Mouse (Mus musculus): ENCODE measurements around the gene Scd2. TPM values are rescaled to one million over a fixed set of nuclear protein-coding genes. Genes with fewer than 3 reads are reported as not detected.

Gene Scd2
- 70.4 TPM for polyA plus RNA-seq (2014; fragmentation: Illumina TruSeq; extraction: RNeasy Lipid Tissue Mini Kit (QIAGEN cat#74804); ENCODE audit: low read depth, low replicate concordance)

GRCm38 (mm10) chr19:44292941-44293768, at the start of gene Scd2:
Gene Scd2 (plus strand): TSS chr19:44293674.

DNA sequence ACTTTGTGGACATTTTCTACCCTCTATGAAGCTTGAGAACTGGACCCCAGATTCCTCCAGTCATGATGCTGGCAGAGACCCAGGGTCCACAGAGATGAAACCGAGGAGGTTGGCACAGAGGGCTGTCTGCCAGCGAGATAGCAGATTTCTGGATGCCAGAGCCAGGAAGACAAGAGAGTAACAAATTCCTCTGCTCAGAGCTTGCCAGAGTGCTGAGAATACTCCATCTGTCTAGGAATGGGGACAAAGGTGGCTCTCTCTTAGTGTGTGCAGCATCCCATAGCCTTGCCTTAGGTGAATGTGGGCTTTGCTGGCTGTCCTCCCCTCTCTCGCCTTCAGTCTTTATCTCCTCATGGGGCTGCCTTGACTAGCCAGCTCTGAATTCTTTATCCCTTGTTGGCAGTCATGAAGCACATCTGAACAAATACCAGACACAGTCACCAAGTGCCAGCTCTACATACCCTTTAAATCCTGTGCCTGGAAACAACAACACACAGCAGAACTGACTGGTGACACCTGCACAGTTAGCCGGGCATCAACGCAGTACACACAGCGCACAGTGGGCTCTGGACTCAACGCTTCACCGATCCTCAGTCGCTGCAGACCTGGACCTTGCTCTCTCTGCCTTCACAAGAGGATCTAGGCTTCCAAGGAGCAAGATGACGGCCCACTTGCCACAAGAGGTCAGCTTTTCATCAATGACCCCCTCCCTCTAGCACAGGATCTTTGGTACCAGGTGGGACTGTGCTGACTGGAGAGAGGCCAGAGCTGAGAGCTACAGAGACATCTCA, 39.6 kb downstream of the Scd2 start, which contains the start of gene Scd4:
TSS of gene Scd4 (plus strand) at position 260 of the 791 bp plus-strand sequence.

Other genes with a start within 250 kb of the Scd2 start
- gene Erlin1, start 223.9 kb upstream of the Scd2 start, polyA plus RNA-seq (2014; fragmentation: Illumina TruSeq; extraction: RNeasy Lipid Tissue Mini Kit (QIAGEN cat#74804); ENCODE audit: low read depth, low replicate concordance) = 151 TPM
- 380 TPM for gene Chuk, start 186.2 kb upstream of the Scd2 start, polyA plus RNA-seq (2014; fragmentation: Illumina TruSeq; extraction: RNeasy Lipid Tissue Mini Kit (QIAGEN cat#74804); ENCODE audit: low read depth, low replicate concordance)
- 9.9 TPM for gene Cwf19l1, start 157.8 kb upstream of the Scd2 start, polyA plus RNA-seq (2014; fragmentation: Illumina TruSeq; extraction: RNeasy Lipid Tissue Mini Kit (QIAGEN cat#74804); ENCODE audit: low read depth, low replicate concordance)
- gene Bloc1s2, start 147.2 kb upstream of the Scd2 start, polyA plus RNA-seq (2014; fragmentation: Illumina TruSeq; extraction: RNeasy Lipid Tissue Mini Kit (QIAGEN cat#74804); ENCODE audit: low read depth, low replicate concordance) = 32.5 TPM
- not detected for gene Pkd2l1, start 101.2 kb upstream of the Scd2 start, polyA plus RNA-seq (2014; fragmentation: Illumina TruSeq; extraction: RNeasy Lipid Tissue Mini Kit (QIAGEN cat#74804); ENCODE audit: low read depth, low replicate concordance)
- gene Scd3, start 90.4 kb upstream of the Scd2 start, polyA plus RNA-seq (2014; fragmentation: Illumina TruSeq; extraction: RNeasy Lipid Tissue Mini Kit (QIAGEN cat#74804); ENCODE audit: low read depth, low replicate concordance) = 0.20 TPM
- 0.20 TPM for gene Scd4, start 39.4 kb downstream of the Scd2 start, polyA plus RNA-seq (2014; fragmentation: Illumina TruSeq; extraction: RNeasy Lipid Tissue Mini Kit (QIAGEN cat#74804); ENCODE audit: low read depth, low replicate concordance)
- gene Scd1, start 114.2 kb downstream of the Scd2 start, polyA plus RNA-seq (2014; fragmentation: Illumina TruSeq; extraction: RNeasy Lipid Tissue Mini Kit (QIAGEN cat#74804); ENCODE audit: low read depth, low replicate concordance) = 503 TPM
- 0.44 TPM for gene Wnt8b, start 199.8 kb downstream of the Scd2 start, polyA plus RNA-seq (2014; fragmentation: Illumina TruSeq; extraction: RNeasy Lipid Tissue Mini Kit (QIAGEN cat#74804); ENCODE audit: low read depth, low replicate concordance)